Mouse (Mus musculus): ENCODE measurements at regions not wholly inside any gene's neighbourhood (a gene's known extent, or its start where the extent isn't known, plus 50 kb on each side); places are given as distances from the start of the nearest gene placed in this dataset.

DNA sequence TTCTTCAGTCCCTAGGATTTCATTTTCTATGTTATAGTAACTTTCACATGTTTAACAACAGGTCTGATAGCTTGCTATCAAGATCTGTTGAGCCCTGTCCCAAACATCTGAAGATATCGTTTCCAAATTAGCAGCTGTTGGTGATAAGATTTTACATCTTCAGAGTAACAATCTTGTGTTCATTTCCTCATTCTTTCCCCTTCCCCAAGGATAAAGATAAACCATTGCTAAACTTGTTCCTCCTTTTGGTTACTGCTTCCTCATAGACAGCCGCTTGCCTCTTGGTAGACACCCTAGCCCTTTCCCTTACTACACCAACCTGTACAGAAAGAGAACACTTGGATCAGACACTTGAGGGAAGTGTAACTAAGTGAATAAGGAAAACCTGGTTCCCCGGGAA lies 58.6 kb downstream of the Kcnrg start:
- in situ Hi-C loops (cut with MboI, MseI) = no loop called here

DNA sequence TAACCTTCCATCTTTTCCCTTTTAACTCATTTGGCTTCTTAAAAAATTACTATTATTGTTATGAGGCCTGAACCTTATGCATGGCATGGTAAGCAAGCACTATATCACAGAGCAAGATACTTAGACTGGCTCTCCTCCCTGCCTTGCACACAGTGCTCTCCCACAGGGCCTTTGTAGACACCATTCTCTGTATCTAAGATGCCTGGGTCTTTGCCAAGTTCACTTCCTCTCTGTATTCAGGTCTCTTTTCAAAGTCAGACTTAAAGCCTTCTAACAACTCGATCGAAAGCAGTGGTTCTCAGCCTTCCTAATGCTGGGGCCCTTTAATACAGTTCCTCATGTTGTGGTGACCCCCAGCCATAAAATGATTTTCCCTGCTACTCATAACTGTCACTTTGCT lies 65.9 kb downstream of the Kcnrg start:
- in situ Hi-C loops (cut with MboI, MseI) = no loop called here

DNA sequence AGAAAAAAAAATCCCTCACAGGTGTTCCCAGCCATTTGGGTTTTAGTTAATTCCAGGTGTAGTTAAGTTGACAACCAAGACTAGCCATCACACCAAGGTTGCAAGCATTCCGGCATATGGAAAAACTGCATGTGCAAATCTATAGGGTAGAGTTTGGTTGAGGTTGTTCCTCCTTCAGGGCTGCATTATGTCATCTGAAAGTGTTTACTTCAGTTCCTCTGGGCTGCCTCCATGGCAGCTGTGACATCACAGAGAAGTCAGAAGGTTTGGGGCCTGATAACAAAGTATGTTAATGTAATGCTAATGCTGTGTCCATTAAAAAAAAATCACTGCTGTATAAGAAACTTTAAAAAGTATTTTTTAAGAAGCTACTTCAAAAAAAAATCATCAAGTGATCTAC lies 70.8 kb downstream of the Kcnrg start:
- in situ Hi-C loops (cut with MboI, MseI) = loop anchor here (25.0 kb wide), 1 partner anchor 941 kb away; no protein-coding TSS in a partner anchor

DNA sequence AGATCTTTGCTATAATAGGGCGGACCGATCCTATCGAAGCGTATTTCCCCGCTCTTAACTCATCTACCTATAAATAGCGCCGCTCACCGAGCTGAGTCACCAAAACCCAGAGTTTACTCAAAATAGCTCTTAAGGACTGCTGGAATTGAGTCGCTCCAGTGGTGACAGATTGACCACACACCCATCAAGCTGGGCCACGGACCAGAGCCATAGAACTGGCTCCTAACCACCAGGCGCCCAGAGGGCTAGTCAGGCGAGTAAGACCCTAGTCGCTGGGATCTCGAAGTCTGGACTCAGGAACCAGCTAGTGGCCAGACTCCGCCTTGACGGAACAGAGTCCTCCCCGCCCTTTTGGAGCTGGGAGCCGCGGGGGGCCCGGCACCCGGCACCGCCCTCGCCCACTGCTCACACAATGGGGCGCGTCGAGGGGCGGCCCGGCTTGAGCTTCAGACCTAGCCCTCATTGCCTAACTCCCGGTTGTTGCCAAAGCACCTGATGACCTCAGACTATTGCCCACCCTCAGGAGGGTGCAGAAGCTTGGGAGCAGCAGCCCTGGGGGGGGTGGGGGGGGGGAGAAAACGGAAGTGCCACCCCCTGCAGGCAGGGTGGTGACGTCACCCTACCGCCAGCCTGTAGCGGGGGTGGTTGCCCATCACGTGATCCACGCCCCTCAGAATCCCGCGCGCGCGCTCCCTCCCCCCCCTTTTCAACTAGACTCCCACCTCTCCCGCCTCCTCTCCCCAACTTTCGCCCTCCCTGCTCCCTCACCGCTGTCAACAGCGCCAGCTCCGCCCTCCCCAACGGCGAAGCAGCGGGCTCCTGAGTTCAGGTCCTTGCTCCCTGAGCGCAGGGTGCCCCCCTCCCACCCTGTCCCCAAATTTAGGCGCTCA lies 73.8 kb downstream of the Kcnrg start:
- in situ Hi-C loops (cut with MboI, MseI) = loop anchor here (5.0 to 25.0 kb wide), 2 partner anchors 34 to 944 kb away; no protein-coding TSS in a partner anchor

DNA sequence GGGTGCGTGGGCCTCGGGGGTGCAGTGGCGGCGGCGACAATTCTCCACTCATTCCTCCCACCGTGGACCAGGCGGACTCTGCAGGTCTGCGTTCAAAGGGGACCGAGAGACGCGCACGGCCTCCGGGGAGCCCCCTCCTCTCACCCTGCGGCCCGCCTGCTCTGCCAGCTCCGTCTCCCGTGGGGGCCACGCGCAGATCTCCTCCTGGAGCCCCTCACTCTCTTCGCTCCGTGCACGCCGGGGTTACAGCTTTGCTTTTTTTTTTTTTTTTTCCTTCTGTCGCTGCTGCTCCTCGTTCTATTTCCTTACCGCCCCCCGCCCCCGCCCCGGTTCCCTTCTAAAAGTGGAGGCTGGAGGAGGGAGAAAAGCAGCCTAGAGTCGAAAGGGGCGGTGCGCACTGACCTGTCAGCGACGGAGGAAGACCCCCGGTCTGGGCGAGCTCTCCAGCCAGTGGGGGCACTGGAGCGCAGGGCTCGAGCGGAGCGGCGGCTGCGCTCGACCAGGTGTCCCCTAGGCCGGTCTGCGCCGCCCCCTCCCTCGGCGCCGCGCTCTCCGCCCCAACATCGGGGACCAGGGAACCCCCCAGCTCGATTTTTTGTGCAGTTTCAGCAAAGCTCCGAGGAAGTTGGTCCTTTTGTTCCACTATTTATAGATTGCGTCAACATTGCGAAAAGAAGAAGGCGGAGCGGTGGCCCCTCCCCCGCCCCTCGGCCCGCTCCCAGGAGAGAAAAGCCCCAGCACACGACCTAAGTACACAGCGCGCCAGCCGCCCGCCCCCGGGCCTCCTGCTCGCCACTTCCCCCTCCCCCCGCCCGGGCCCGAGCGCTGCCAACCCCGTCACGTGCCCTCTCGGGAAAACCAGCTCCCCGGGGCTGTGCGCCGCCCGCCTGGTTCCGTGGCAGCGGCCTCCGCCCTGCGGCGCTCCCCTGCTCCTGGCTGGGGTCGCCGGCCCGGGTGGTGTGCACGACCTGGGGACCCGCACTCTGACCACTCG lies 74.7 kb downstream of the Kcnrg start:
- in situ Hi-C loops (cut with MboI, MseI) = loop anchor here (5.0 to 25.0 kb wide), 2 partner anchors 35 to 945 kb away; no protein-coding TSS in a partner anchor

DNA sequence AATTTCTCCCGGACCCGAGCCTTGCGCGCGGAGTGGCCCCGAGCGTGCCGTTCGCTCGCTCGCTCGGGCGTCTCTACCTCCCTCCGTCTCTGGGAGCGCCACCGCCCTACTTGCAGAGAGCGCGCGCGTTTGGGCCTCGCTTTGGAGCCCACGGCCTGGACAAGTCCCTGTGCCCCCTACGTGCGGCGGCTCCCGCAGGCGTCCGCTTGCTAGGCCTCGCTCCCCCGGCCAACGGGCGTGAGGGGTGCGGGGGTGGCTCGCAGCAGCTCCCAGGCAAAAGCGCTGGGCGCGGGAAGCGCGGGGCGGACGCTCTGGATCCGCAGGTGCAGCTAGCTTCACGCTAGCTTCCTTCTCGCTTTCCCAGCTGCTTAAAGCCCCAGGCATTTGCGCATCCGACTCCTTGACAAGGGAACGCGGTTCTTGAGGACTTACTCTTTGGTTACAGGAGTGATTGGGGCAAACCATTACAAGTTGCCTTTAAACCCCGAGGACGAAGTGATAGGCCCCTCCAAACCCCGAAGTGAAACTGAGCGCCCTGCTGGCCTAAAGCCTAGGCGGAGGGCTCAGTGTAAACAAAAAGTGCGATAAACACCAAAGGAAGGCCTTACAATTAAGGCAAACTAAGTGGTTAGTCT lies 75.6 kb downstream of the Kcnrg start:
- in situ Hi-C loops (cut with MboI, MseI) = loop anchor here (5.0 to 25.0 kb wide), 2 partner anchors 36 to 946 kb away; no protein-coding TSS in a partner anchor

DNA sequence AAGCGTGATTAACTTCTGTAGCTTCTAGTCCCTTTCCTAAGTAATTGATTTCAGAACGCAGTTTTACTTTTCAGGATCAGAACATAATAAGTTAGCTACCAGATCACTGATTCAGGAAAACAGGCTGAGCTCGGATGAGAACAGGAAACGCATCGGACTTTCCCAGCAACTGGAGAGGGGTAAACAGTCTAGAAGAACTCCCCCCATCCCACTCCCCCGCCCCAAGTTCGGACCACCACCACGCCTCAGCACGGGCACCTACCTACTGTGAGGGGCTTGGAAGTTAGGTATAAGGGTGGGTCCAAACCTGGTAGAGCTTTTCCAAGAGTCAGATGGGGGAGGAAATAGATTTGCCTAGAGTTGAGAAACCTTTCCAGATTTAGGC lies 76.1 kb downstream of the Kcnrg start:
- in situ Hi-C loops (cut with MboI, MseI) = loop anchor here (5.0 to 25.0 kb wide), 2 partner anchors 36 to 946 kb away; no protein-coding TSS in a partner anchor

DNA sequence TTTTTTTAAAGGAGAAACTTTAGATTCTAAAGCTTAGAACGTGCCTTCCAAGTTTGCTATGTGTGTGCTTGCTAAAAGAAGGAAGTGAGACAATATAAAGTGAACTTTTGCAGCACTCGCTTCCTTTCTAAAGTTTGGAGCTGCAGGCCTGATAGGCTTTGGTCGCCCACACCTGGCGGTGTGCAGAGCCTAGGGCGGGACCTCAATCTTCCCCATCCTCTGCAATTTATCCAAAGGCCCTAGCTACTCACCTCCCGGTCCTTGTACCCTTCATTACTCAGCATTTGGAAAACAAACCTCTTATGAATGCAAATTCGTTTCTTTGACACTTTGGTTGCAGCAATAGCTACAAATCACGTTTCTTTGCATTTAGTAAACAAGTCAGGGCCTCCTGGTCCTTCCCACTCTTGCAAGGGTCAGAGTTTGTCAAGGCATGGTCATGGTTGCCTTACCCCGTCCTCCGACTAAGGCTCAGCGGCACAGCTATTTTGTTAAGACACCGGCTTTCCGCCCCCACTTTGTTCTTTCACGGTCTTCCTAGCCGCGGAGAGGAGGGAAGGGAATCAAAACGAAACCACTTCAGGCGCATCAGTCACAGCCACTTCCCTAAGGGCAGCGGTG lies 76.6 kb downstream of the Kcnrg start:
- in situ Hi-C loops (cut with MboI, MseI) = loop anchor here (5.0 to 25.0 kb wide), 2 partner anchors 37 to 947 kb away; no protein-coding TSS in a partner anchor

DNA sequence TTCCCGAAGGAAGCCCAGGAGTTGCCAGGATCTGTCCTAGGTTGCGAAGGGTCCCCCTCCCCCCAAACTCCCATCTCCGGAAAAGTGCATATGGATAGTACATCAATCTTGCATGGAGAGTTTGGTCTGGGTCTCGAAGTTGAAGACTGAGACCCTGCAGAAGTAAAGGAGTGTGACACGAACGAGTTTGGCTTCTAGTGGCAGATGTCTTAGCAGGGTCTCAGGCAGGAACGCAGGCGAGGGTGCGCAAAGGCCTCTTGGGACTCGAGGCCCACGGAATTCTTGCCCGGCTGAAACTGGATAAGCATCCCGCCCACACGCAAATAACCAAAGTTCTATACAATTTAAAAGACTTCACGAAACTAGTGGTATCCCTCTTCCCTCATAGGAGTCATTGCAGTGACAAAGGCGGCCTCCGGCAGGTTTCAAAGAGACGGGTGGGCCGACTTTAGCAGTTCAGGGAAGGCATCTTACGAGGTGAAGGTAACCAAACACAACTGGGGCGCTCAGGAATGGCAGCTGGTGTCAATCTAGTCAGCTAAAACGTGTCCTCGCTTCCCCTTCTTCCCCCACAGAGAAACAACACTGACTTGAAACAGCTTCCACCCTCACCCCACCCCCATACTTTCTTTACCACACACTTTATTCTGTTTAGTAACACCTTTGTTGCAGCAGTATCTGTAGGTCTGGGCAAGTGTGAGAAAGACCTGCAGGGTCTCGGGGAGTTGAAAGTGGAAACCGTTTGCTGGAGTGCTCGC lies 77.4 kb downstream of the Kcnrg start:
- in situ Hi-C loops (cut with MboI, MseI) = loop anchor here (5.0 to 25.0 kb wide), 2 partner anchors 37 to 947 kb away; no protein-coding TSS in a partner anchor

DNA sequence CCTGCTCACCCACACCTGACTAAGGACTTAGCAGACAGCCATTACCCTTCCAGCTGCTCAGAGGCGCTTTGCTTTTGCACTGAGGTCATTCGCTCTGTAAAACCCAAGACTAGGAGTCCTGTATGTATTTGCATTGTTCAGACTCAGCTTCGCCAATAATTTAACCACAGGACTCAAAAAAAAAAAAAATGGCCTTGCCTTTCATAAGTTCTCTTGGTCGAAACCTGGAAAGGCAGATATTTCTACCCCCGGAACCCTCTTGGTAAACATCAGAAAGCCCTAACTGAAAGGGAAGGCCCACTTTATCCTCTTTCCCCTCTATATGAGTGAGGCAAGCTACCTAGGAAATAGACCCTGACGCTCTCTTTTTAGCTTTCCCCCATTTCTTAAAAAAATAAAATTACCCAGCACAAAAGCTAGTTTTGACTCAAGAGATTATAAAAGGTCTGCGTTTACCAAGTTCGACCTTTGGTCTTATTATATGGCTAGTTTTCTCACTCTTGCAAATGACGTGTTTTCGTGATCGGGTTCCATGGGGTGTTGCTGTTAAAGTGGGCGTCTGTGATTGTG lies 78.1 kb downstream of the Kcnrg start:
- in situ Hi-C loops (cut with MboI, MseI) = loop anchor here (25.0 kb wide), 1 partner anchor 948 kb away; no protein-coding TSS in a partner anchor

DNA sequence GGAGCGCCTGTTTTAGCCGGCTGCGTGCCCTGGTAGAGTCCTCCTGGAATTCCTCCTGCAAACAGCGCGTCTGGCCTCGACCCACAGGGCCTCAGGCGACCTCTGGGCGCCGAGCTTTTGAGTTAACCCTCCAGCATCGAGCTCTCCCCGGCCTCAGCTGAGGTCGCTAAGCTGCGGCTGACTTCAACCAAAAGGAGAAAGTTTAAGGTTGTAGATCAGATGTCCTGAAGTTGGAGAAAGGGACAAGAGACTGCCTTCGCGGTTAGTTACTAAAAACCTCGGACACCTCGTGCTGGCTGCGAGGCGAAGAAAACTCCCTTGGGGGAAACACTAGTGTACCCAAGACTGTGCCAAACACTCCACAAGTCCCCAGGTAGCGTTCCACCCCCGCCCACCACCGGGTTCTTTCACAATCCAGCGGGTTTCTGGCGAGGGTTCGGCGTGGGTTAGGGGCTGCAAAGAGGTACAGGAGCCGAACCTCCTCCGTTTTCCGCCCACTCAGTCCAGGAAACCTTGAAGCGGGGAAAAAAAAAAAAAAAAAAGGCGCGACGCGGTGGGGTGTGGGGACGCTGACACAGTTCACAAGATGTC lies 78.9 kb downstream of the Kcnrg start:
- in situ Hi-C loops (cut with MboI, MseI) = loop anchor here (25.0 kb wide), 1 partner anchor 949 kb away; no protein-coding TSS in a partner anchor

DNA sequence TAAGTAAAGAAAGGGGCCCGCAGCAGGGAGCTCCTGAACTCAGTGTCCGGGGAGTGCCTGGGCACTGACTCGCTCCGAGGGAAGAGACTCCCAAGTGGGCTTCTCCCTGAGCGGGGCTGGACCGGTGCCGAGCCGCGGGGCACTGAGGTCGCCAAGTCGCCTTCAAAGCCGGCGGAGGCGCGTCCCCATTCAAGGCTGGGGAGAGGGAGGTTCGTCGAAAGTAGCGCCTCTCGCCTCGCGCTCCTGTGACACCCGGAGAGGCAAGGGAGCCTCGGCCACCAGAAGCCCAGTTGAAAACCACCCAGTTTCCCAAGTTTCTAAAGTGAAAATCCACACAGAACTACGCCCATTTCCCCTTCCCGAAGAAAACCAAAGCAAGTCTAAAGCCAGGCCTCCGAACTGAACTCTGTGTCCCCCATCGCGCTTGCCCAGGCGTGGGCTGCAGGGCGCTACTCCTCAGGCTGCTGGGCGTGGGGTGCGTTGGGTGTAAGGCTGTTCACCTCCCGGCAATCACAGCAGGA lies 79.6 kb downstream of the Kcnrg start:
- in situ Hi-C loops (cut with MboI, MseI) = loop anchor here (25.0 kb wide), 1 partner anchor 950 kb away; no protein-coding TSS in a partner anchor

DNA sequence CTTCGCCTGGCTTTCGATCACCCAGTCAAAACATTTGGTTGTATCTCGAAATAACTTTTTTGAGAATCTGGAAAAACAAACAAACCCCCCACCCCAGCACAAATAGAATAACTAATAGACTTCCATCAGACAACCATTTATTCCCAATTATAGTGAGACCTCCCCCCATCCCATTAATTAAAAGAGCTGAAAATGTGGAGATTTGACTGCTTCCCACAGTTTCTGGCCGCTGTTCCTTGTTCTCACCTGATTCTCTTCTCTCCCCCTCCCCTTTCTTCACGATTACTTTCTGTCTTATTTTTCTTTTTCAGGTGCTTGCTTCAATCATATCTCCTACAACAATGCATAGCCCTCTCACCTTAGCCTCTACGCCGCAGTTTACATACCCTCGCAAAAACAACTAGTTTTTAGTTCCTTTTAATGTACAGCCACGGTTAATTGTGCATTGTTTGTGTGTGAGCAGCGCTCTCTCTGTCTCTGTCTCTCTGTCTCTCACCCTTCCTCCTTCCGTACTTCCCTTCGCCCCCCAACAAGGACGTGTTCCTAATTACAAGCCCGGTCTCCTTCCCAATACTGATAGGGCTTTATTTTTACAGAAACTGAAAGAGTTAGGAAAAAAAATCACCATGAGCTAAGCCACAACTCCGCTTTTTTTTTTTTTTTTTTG lies 80.2 kb downstream of the Kcnrg start:
- in situ Hi-C loops (cut with MboI, MseI) = loop anchor here (25.0 kb wide), 1 partner anchor 950 kb away; no protein-coding TSS in a partner anchor

DNA sequence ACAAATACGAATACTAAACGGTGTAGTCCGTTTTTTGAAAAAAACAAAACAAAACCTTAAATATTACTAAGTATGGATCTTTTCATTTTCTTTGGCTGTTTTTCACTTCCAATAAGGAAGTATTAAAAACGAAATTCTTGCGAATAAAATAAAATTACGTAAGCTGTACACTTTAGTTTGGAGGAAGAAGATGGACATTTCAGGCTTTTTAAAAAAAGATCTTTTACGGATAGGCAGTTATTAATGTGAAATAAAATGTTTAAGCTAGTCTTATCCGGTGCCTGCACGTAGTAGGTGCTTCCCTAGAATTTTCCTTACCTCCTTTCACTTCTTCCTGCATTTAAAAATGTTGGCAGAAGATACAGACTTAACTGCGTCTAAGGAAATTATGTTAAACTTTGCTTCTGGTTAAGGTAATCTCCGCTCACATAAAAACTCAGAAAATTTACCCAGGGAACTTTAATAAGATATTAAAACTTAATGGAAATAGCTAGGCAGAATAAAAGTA lies 80.8 kb downstream of the Kcnrg start:
- in situ Hi-C loops (cut with MboI, MseI) = loop anchor here (25.0 kb wide), 1 partner anchor 951 kb away; no protein-coding TSS in a partner anchor

DNA sequence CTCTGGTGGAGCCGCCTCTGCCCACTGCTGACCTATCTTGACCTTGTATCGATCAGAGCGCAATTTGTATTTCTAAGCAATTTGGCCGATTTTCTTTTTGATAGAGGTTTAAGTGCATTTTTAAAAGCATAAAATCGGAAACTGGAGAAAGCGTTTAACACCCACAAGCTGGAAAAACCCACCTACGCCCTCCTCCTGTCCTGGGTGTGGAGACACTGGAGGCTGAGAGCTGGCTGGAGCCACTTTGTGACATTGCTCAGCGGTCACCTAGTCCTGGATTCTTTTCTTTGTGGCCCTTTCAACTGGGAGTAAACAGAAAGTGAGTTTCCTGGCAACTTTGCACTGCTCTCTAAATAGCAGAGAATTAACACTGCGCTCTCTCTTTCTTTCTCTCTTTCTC lies 81.4 kb downstream of the Kcnrg start:
- in situ Hi-C loops (cut with MboI, MseI) = loop anchor here (25.0 kb wide), 1 partner anchor 951 kb away; no protein-coding TSS in a partner anchor

DNA sequence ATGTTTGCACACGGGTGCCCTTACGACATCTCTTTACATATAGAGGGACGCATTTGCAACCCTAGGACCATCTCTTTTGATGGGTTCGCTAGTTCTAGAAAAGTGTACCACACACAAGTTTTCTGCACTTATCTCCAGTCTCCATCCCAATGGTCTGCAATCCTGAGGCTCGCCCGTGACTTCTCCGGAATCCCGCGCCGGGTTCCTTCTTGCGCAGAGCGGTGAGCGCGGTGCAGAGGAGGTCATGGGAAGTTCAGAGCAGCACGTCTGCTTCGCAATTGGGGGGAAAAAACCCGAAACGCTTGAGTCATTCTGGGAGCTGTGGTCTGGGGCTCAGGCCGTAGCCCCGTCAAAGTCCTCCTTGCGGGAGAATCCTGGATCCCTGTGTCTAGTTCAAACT lies 82.0 kb downstream of the Kcnrg start:
- in situ Hi-C loops (cut with MboI, MseI) = loop anchor here (25.0 kb wide), 1 partner anchor 952 kb away; no protein-coding TSS in a partner anchor

DNA sequence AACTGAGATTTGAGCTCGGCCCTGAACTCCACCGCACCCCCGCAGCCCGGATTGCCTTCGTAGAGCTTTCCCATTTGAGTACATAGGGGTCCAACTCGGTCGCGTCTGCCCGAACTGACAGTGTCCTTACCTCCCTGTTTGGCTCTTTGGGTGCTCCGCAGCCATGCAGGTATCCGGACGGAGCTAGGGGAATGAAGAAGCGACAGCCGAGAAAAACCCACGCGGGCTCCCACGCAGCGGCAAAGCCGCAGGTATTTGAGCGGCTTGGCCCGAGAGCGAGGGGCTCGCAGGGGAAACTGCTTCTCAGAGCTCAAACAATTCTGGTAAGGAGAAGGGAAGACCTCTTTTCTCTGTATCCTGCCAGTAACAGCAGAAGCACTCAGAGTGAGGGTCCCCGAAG lies 82.5 kb downstream of the Kcnrg start:
- in situ Hi-C loops (cut with MboI, MseI) = loop anchor here (25.0 kb wide), 1 partner anchor 952 kb away; no protein-coding TSS in a partner anchor

Data from T-helper 1 cell (primary cell).